Mouse (Mus musculus): ENCODE data around the gene Rock2. TPM values are rescaled to one million over a fixed set of nuclear protein-coding genes. Genes with fewer than 3 reads are reported as not detected.

Rock2 gene
- polyA plus RNA-seq, 1 experiment from 2014 or later: 12.5 TPM

- Histone ChIP-seq H3K27ac (no peak overlapping the region), H3K4me3 (no peak overlapping the region), H3K4me1 (peaks cover 28% of the 10 kb centered on the region), H3K27me3 (ENCODE audit: low read depth, poor library complexity, severe bottlenecking) (no peaks in the 10 kb centered on the region), H3K9me3 (replicated peaks) (no peaks in the 10 kb centered on the region), H3K36me3 (no peaks in the 10 kb centered on the region)
- WGBS: 91% methylated on average over 4 of the region's 4 CpGs
- DNase-seq (ENCODE audit: low spot score): no peak
Observed at GRCm38 (mm10) chr12:16864477-16864876, 30.2 kb upstream of the Rock2 start.

DNA sequence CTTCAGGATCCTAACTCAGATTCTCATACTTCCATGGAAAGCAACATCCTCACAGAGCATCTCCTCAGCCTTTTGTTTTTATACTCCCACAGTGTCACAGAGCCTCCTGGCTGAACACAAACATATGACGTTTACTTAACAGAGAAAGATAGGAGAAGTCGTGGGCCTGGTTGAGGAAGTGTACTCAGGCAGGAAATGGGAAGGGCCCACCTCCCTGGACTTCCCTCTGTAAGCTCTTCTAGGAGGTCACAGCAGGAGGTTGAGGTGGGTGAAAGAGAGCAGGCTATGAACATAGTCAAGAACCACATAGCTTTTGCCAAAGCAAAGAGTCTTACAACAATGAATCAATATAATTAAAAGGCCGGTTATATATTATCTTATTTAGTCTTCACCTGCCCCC is 28.8 kb upstream of the Rock2 start:
- Histone ChIP-seq H3K36me3 (no peaks in the 10 kb centered on the region), H3K9me3 (replicated peaks) (no peaks in the 10 kb centered on the region), H3K4me3 (no peak overlapping the region), H3K27me3 (ENCODE audit: low read depth, poor library complexity, severe bottlenecking) (no peaks in the 10 kb centered on the region), H3K27ac (no peak overlapping the region), H3K4me1 (peaks cover 35% of the 10 kb centered on the region)
- no peak for DNase-seq (ENCODE audit: low spot score)
- WGBS: 70% methylated on average over 3 of the region's 3 CpGs

DNA sequence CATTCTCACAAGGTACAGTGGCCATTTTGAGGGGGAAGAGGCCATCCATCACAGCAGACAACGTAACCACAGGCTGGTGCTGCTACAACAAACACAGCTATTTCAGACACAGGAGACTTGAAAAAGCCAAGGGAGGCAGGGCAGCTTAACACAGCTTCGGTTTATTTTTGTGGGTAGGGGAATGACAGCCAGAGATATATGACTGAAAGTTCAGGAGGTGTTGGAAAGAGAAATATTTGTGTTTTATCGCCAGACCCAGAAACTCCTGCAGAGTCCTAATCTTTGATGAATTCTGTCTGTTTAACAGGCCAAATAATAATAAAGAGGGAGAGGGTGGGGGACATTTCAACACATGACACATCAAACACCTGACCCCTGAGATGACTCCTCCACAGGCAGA is 28.2 kb upstream of the Rock2 start:
- Histone ChIP-seq H3K4me1 (peaks cover 32% of the 10 kb centered on the region), H3K4me3 (no peak overlapping the region), H3K27ac (no peak overlapping the region), H3K36me3 (no peaks in the 10 kb centered on the region), H3K9me3 (replicated peaks) (no peaks in the 10 kb centered on the region), H3K27me3 (ENCODE audit: low read depth, poor library complexity, severe bottlenecking) (no peaks in the 10 kb centered on the region)
- no peak for DNase-seq (ENCODE audit: low spot score)
- WGBS: 30% methylated on average over 3 of the region's 3 CpGs

DNA sequence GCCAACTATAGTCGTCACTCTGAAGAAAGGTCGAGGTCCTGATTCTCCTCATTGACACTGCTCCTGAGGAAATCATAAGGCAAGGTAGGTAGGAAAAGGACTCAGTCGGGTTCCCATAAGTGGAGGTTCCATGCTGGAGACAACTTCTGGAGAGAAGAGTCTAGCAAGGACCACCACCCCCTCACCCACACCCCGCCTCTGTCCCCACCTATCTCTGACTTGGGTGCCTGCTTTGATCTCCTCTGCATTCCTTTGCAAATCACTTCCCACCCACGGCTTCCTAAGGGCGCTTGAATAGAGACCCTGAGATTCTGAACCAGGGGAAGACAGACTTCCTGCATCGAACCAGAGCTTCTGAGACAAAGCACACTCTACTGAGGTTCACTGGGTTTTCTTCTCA is 27.4 kb upstream of the Rock2 start:
- H3K27ac ChIP-seq: no peak overlapping the region

GRCm38 (mm10) chr12:16868618-16869017 is 26.1 kb upstream of the Rock2 start:
- Histone ChIP-seq H3K27ac (peak overlapping the region; percentile 54), H3K36me3 (no peaks in the 10 kb centered on the region), H3K4me3 (no peak overlapping the region), H3K4me1 (peaks cover 39% of the 10 kb centered on the region), H3K9me3 (replicated peaks) (no peaks in the 10 kb centered on the region), H3K27me3 (ENCODE audit: low read depth, poor library complexity, severe bottlenecking) (no peaks in the 10 kb centered on the region)
- 79% methylated on average over 6 of the region's 6 CpGs for WGBS
- DNase-seq (ENCODE audit: low spot score): no peak

More for the DNA sequence above, 27.4 kb upstream of the Rock2 start:
- Histone ChIP-seq H3K27me3 (ENCODE audit: low read depth, poor library complexity, severe bottlenecking) (no peaks in the 10 kb centered on the region), H3K36me3 (no peaks in the 10 kb centered on the region), H3K9me3 (replicated peaks) (no peaks in the 10 kb centered on the region), H3K4me3 (no peak overlapping the region), H3K4me1 (peaks cover 37% of the 10 kb centered on the region)
- 56% methylated on average over 7 of the region's 7 CpGs for WGBS
- no peak for DNase-seq (ENCODE audit: low spot score)

DNA sequence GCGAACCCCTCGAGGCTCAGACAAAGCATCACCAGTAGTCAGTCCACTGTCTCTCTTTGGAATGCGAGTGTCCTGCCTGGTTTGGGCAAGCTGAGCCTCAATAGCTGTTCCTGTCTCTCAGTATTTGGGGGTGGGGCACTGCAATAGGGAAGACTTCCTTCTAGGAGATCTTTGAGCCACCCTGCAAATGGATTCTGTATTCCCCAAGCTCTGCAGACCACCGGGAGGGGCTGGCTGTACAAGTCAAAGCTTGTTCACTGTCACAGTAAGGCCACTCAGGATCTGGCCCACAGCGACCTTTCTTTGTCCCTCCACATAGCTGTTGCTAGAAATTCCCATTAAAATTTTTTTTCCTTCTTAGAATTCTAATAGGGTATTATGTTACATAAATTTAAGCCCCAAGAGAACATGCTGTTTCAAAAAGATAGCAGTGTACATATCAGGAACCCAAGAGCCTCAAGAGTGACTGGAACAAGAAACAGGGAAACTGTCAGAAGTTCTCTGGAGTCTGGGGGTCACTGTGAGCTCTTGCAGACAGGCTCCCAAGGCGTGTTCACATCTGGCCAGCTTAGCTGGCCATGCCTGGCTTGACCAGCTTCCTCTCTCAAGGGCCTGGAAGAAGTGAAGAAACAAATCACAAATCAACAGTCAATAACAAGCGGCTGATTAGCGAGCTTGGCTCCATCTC is 25.5 kb upstream of the Rock2 start:
- Histone ChIP-seq H3K4me1 (peaks cover 41% of the 10 kb centered on the region), H3K9me3 (replicated peaks) (no peaks in the 10 kb centered on the region), H3K4me3 (no peak overlapping the region), H3K27ac (peak overlapping the region; percentile 82), H3K36me3 (no peaks in the 10 kb centered on the region), H3K27me3 (ENCODE audit: low read depth, poor library complexity, severe bottlenecking) (no peaks in the 10 kb centered on the region)
- WGBS: 63% methylated on average over 8 of the region's 8 CpGs
- no peak for DNase-seq (ENCODE audit: low spot score)

- Histone ChIP-seq H3K4me3 (no peak overlapping the region), H3K27ac (peak overlapping the region; percentile 82), H3K27me3 (ENCODE audit: low read depth, poor library complexity, severe bottlenecking) (no peaks in the 10 kb centered on the region), H3K4me1 (peaks cover 42% of the 10 kb centered on the region), H3K9me3 (replicated peaks) (no peaks in the 10 kb centered on the region), H3K36me3 (no peaks in the 10 kb centered on the region)
- no peak for DNase-seq (ENCODE audit: low spot score)
- 60% methylated on average over 9 of the region's 9 CpGs for WGBS
Observed at GRCm38 (mm10) chr12:16869870-16870404, 24.8 kb upstream of the Rock2 start.

DNA sequence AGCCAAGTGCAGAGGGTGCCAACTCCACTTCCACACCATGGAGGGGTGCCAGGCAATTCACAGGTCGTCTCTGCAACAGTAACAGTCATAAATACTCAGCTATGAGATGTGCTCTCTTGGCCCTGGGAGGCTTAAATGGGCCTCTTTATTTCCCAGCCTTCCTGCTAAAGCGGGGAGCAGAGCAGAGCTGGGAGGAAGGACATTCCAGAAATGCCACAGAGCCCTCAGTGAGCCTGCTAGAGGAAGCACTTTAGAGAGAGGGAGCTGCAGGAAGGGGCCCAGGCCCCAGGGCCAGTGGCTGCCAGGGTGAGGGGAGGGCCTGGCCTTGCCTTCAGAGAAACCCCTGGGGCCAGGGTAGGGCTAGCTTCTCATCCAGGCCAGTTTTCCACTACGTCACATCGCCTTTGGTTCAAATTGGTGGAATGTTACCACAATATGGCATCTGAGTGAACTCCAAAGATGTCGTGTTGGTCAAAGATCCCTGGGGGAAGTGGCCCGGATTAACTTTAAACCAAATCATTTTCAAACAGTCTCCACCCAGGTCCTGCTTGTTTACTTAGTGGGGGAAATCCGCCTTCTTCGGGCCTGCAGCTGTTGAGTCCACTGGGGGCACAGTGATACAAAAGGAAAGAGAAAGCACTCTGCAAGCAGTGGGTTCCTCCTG is 24.2 kb upstream of the Rock2 start:
- Histone ChIP-seq H3K4me1 (peaks cover 42% of the 10 kb centered on the region), H3K36me3 (no peaks in the 10 kb centered on the region), H3K4me3 (no peak overlapping the region; the same call in 1 of the 2 replicates), H3K27me3 (ENCODE audit: low read depth, poor library complexity, severe bottlenecking) (no peaks in the 10 kb centered on the region), H3K27ac (peak overlapping the region; percentile 82), H3K9me3 (replicated peaks) (no peaks in the 10 kb centered on the region)
- peak; percentile 51 for DNase-seq (ENCODE audit: low spot score)
- WGBS: 42% methylated on average over 8 of the region's 8 CpGs

DNA sequence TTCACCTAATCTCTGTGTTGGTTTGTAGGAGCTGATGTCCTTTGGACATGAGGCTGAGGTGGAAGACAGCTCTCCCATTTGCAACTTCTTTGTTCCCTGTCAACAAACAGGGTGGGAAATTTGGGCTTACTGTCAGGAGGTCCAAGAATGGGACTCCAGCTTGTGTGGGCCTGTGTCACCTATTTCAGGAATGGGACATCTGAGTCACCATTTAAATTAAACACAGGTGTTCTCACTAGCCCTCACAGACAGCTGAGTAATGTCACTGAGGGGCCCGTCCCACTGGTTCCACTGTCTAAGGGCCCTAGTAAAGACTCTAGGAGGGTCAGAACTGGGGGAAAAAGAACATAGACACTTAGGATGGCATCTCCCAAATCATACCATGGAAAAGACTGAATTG is 22.7 kb upstream of the Rock2 start:
- Histone ChIP-seq H3K9me3 (replicated peaks) (no peaks in the 10 kb centered on the region), H3K27ac (no peak overlapping the region), H3K4me3 (no peak overlapping the region), H3K4me1 (peaks cover 40% of the 10 kb centered on the region), H3K27me3 (ENCODE audit: low read depth, poor library complexity, severe bottlenecking) (no peaks in the 10 kb centered on the region), H3K36me3 (no peaks in the 10 kb centered on the region)
- 43% methylated on average over 1 of the region's 1 CpGs for WGBS
- DNase-seq (ENCODE audit: low spot score): no peak

GRCm38 (mm10) chr12:16872926-16873464 is 21.7 kb upstream of the Rock2 start:
- no peaks in the 10 kb centered on the region for H3K27me3 ChIP-seq (ENCODE audit: low read depth, poor library complexity, severe bottlenecking)
- DNase-seq (ENCODE audit: low spot score): no peak
- H3K4me1 ChIP-seq: peaks cover 40% of the 10 kb centered on the region
- no peaks in the 10 kb centered on the region for H3K9me3 ChIP-seq (replicated peaks)
- no peak overlapping the region for H3K4me3 ChIP-seq
- H3K36me3 ChIP-seq: no peaks in the 10 kb centered on the region
- H3K27ac ChIP-seq: no peak overlapping the region
- 80% methylated on average over 7 of the region's 7 CpGs for WGBS

DNA sequence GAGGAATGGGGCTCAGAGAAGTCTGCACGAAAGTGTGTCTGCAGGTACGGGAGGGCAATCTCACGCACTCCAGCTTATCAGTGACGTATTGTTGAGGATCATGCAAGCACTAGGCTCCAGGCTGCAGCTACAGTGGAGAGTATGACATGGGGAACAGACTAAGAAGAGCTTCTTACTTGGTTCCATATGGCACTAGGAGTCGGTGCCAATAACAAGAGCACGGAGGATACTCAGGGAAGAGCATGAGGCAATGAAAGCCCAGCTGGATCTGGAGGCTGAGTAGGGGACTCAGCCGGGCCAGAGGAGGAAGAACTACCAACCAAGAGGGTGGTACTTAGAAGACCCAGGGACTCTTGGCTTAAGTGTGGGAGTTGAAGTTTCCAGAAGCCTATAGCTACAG is 21.1 kb upstream of the Rock2 start:
- Histone ChIP-seq H3K27me3 (ENCODE audit: low read depth, poor library complexity, severe bottlenecking) (no peaks in the 10 kb centered on the region), H3K9me3 (replicated peaks) (no peaks in the 10 kb centered on the region), H3K36me3 (no peaks in the 10 kb centered on the region), H3K4me1 (peaks cover 39% of the 10 kb centered on the region), H3K4me3 (no peak overlapping the region), H3K27ac (no peak overlapping the region)
- 85% methylated on average over 7 of the region's 7 CpGs for WGBS
- DNase-seq (ENCODE audit: low spot score): no peak

DNA sequence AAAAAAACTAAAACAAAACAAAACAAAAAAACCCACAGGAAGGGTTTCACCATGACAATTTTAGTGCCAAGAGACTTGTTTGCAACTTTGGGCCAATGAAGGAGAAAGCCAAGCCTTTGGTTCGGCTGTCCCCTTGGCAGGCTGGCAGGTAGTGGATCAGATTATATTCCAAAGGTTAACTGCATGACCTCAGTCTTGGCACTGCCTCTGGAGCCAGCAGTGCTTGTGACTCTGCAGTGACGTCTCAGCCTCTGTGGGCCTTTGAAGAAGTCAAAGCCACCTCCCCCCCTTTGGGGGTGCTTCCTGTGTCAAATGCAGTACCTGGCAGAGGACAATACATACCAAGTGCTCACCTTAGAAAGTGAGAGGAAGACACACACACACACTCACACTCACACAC is 20.6 kb upstream of the Rock2 start:
- 48% methylated on average over 2 of the region's 2 CpGs for WGBS

DNA sequence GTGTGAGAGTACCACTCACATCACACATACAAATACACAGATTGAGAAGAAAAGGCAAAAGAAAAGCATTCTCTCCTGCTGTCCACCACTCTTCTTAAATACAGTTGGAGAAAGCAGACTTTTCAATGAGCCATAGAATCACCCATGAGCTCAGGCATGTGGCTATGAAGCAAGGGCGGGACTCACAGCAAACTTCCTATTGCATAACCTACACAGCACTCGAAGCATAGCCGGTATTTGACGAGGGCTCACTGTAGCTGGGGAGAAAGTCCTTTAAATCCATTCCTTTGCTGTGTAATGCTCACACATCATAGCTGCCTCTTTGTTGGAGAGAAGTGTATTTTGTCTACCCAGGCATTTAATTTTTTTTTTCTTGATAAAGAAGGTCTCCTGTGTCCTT is 19.4 kb upstream of the Rock2 start:
- Histone ChIP-seq H3K4me1 (peaks cover 22% of the 10 kb centered on the region), H3K9me3 (replicated peaks) (no peaks in the 10 kb centered on the region), H3K4me3 (no peak overlapping the region), H3K27me3 (ENCODE audit: low read depth, poor library complexity, severe bottlenecking) (no peaks in the 10 kb centered on the region), H3K36me3 (no peaks in the 10 kb centered on the region), H3K27ac (no peak overlapping the region)
- DNase-seq (ENCODE audit: low spot score): no peak
- 91% methylated on average over 4 of the region's 4 CpGs for WGBS

More for the DNA sequence above, 20.6 kb upstream of the Rock2 start:
- Histone ChIP-seq H3K36me3 (no peaks in the 10 kb centered on the region), H3K4me3 (no peak overlapping the region), H3K27ac (no peak overlapping the region), H3K9me3 (replicated peaks) (no peaks in the 10 kb centered on the region), H3K27me3 (ENCODE audit: low read depth, poor library complexity, severe bottlenecking) (no peaks in the 10 kb centered on the region), H3K4me1 (peaks cover 33% of the 10 kb centered on the region)
- DNase-seq (ENCODE audit: low spot score): no peak
